Mouse (Mus musculus) lung, embryonic 14.5 days (tissue): ENCODE measurements around the gene Zfp622. TPM values are rescaled to one million over a fixed set of nuclear protein-coding genes. Genes with fewer than 3 reads are reported as not detected.

ENCODE experiments used
- ATAC-seq: fragments of 200-750 bp; cut with Nextera tagmentation; 2 replicates; pipeline ENCODE4 v1.8.0; 2017; ENCODE audit warnings: mild to moderate bottlenecking, moderate TSS enrichment, moderate library complexity; ENCODE audit not compliant: insufficient read depth
- DNase-seq: peaks from one replicate; pipeline ENCODE4 v3.0.0-alpha.2; 2015
- H3K27ac ChIP-seq: fragments of 300-500 bp; sonication (generic); 2 replicates; pipeline ENCODE4 v1.5.1; 2014; ENCODE audit warnings: low read depth, mild to moderate bottlenecking, moderate library complexity
- H3K27me3 ChIP-seq: fragments of 300-500 bp; sonication (generic); 2 replicates; pipeline ENCODE4 v1.6.1; 2014; ENCODE audit warnings: low read length, control low read depth; ENCODE audit not compliant: insufficient read depth
- H3K36me3 ChIP-seq: fragments of 300-500 bp; sonication (generic); 2 replicates; pipeline ENCODE4 v1.6.1; 2014; ENCODE audit warnings: control low read depth; ENCODE audit not compliant: insufficient read depth
- H3K4me1 ChIP-seq: fragments of 300-500 bp; sonication (generic); 2 replicates; pipeline ENCODE4 v1.6.1; 2014; ENCODE audit warnings: antibody characterized with exemption, control low read depth; ENCODE audit not compliant: insufficient read depth
- H3K4me2 ChIP-seq: fragments of 300-500 bp; sonication (generic); 2 replicates; pipeline ENCODE4 v1.6.1; 2014; ENCODE audit warnings: mild to moderate bottlenecking
- H3K4me3 ChIP-seq: fragments of 300-500 bp; sonication (generic); 2 replicates; pipeline ENCODE4 v1.5.1; 2014; ENCODE audit warnings: low read depth, low read length
- H3K9ac ChIP-seq: fragments of 300-500 bp; sonication (generic); 2 replicates; pipeline ENCODE4 v1.6.1; 2014
- H3K9me3 ChIP-seq: fragments of 300-500 bp; sonication (generic); 2 replicates; pipeline ENCODE4 v1.6.1; 2016; ENCODE audit warnings: low read depth, low read length, control low read depth
- CTCF ChIP-seq: IDR thresholded peaks from 2 replicates; pipeline ENCODE4 v1.5.1; 2016; ENCODE audit warnings: antibody characterized with exemption, low read depth
- WGBS: fragments of 180-500 bp; shearing (Covaris S2); extraction: QIAGEN DNeasy Blood & Tissue Kit; methylation state at CpG from one replicate; pipeline ENCODE4 v1.1.7; 2014; 5-methylcytosine and 5-hydroxymethylcytosine counted together
- microRNA-seq: library from miRNA; unstranded; fragments of <30 nt; microRNA quantifications from one replicate; pipeline ENCODE4, GENCODE M21; 2016; ENCODE audit warnings: borderline number of aligned reads
- polyA plus RNA-seq: library from polyadenylated mRNA; unstranded; fragments of >200 nt; fragmentation: Nextera tagmentation; extraction: Ambion mirVana; gene quantifications from 2 replicates; pipeline ENCODE4 v1.2.1, GENCODE M21; 2014

Zfp622 gene
- polyA plus RNA-seq, 1 experiment from 2014 or later, result 28.4 TPM

GRCm38 (mm10) chr15:26040567-26040966 lies 56.4 kb downstream of the Zfp622 start:
- no peaks in the 10 kb centered on the region for H3K4me1 ChIP-seq
- TF ChIP-seq CTCF, result no peak
- no peaks in the 10 kb centered on the region for H3K36me3 ChIP-seq
- no peaks in the 10 kb centered on the region for H3K9me3 ChIP-seq
- ATAC-seq (no peak), DNase-seq (no peak)
- no peak overlapping the region for H3K4me3 ChIP-seq
- H3K27me3 ChIP-seq, result no peaks in the 10 kb centered on the region
- 4% methylated on average over 1 of the region's 1 CpGs for WGBS
- H3K27ac ChIP-seq, result no peak overlapping the region
- no peak overlapping the region for H3K9ac ChIP-seq
- no peak overlapping the region for H3K4me2 ChIP-seq

DNA sequence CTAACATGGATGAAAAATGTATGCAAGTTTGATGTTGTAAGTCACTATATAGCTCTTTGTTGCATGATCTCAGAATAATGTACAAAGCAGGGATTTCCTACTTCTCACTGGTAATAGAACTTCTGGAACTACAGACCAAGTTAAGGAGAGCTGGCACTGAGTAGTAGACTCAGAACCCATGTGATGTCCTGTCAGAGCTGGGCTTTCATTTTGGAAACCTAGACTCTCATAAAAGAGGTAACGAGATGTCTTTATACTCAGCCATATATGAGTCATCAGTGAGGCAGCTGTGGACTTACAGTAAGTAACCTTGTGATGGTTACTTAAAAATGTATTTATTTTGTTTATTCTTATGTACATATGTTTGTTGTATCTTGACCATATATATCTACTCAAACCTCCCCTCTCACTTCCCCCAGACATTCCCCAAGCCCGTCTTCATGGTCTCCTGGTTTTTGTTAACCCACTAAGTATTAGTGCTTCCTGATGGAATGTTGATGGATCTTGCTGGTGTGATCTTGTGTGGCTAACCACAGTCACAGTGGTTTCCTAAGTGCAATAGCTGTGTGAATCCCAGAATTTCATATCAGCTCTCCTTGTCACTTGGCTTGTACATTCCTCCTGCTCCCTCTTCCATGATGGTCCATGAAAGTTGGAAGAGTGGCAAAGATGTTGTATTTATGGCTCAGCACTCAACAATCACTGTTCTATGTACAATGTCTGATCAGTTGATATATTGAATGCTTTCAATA lies 57.2 kb downstream of the Zfp622 start:
- Histone ChIP-seq H3K4me2 (no peak overlapping the region), H3K4me1 (no peaks in the 10 kb centered on the region), H3K27ac (no peak overlapping the region), H3K36me3 (no peaks in the 10 kb centered on the region), H3K27me3 (no peaks in the 10 kb centered on the region), H3K4me3 (no peak overlapping the region), H3K9me3 (no peaks in the 10 kb centered on the region), H3K9ac (no peak overlapping the region)
- ATAC-seq, result no peak
- 73% methylated on average over 2 of the region's 2 CpGs for WGBS
- no peak for DNase-seq
- TF ChIP-seq CTCF, result no peak

Small RNA genes lying within 50 kb of the gene (microRNA-seq; reads per million reads assigned to microRNA genes)
- not detected for gene Mir7212

Other genes starting within 250 kb of the Zfp622 start
- gene Retreg1, start 141.2 kb upstream of the Zfp622 start, polyA plus RNA-seq, result 5.0 and 6.0 TPM in 2 replicates